Mouse (Mus musculus) liver, embryonic 14.5 days (tissue): ENCODE measurements around the gene Lpcat2b.

Source experiments
- CTCF ChIP-seq: IDR thresholded peaks from 2 replicates; pipeline ENCODE4 v1.5.1; 2016; ENCODE audit warnings: antibody characterized with exemption, low read depth, control low read depth
- EP300 ChIP-seq: IDR thresholded peaks from 2 replicates; pipeline ENCODE4 v1.6.1; 2016; ENCODE audit warnings: antibody characterized with exemption, low read depth

DNA sequence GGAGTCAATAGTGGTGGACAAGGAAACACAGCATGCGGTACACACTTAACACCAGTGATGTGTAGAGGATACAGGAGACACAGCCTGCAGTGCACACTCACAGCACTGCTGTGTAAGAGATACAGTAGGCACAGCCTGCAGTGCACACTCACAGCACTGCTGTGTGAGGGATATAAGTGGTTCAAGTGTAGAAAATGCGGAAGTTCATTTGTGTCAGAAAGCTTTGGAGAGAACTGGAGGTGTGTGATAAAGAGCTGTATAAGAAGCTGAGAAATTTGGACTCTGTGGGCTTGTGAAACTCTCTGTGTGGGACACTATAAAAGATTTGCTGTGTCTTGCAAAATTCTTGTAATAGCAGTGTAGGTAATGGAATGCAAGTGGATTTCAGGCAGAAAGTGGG, 48.8 kb downstream of the Lpcat2b start:
- TF ChIP-seq CTCF (no peak), EP300 (no peak)
